Mouse (Mus musculus): ENCODE measurements around the gene 2010111I01Rik.

DNA sequence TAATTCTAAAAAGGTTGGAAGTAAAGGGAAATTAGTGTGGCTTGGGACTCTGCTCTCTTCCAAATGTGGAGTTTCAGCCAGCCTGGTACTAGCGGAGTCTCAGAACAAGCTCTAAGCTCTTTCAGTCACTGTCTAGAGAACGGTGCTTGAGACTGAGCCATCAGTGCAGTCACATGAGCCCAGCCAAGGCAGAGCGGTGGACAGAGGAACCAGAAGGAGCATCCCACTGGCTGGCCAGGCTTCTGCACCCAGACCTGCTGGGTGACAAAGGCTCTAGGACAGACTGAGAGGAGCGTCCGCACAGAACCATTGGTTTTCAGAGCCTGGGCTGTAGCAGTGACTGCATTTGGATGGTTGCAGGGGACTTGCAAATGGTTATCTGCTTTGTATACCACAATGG lies 337.7 kb downstream of the 2010111I01Rik start:
- TF ChIP-seq CTCF (IDR thresholded peaks at IDR 0.05; ENCODE audit: extremely low read depth, insufficient read depth, low read length), result no peak
- TF ChIP-seq POLR2A (IDR thresholded peaks at IDR 0.05; ENCODE audit: extremely low read depth, insufficient read depth, low read length), result no peak
